Mouse (Mus musculus) limb, embryonic 15.5 days (tissue): ENCODE measurements around the gene Gpc6. TPM values are rescaled to one million over a fixed set of nuclear protein-coding genes. Genes with fewer than 3 reads are reported as not detected.

ENCODE experiments used
- ATAC-seq: fragments of 200-750 bp; cut with Nextera tagmentation; 2 replicates; pipeline ENCODE4 v1.8.0; 2017; ENCODE audit warnings: low read depth, moderate TSS enrichment; ENCODE audit not compliant: insufficient number of reproducible peaks, low FRiP score, low TSS enrichment
- H3K27ac ChIP-seq: fragments of 300-500 bp; sonication (generic); 2 replicates; pipeline ENCODE4 v1.5.1; 2015; ENCODE audit warnings: moderate library complexity, mild to moderate bottlenecking, inconsistent platforms
- H3K27me3 ChIP-seq: fragments of 300-500 bp; sonication (generic); 2 replicates; pipeline ENCODE4 v1.6.1; 2015; ENCODE audit warnings: inconsistent platforms
- H3K36me3 ChIP-seq: fragments of 300-500 bp; sonication (generic); 2 replicates; pipeline ENCODE4 v1.6.1; 2015; ENCODE audit warnings: inconsistent platforms
- H3K4me1 ChIP-seq: fragments of 300-500 bp; sonication (generic); 2 replicates; pipeline ENCODE4 v1.6.1; 2015; ENCODE audit warnings: inconsistent platforms
- H3K4me2 ChIP-seq: fragments of 300-500 bp; sonication (generic); 2 replicates; pipeline ENCODE4 v1.6.1; 2015; ENCODE audit warnings: mild to moderate bottlenecking, inconsistent platforms
- H3K4me3 ChIP-seq: fragments of 300-500 bp; sonication (generic); 2 replicates; pipeline ENCODE4 v1.5.1; 2015; ENCODE audit warnings: mild to moderate bottlenecking, inconsistent platforms
- H3K9ac ChIP-seq: fragments of 300-500 bp; sonication (generic); 2 replicates; pipeline ENCODE4 v1.6.1; 2015; ENCODE audit warnings: inconsistent platforms
- H3K9me3 ChIP-seq: fragments of 300-500 bp; sonication (generic); 2 replicates; pipeline ENCODE4 v1.6.1; 2016; ENCODE audit warnings: inconsistent platforms
- WGBS: fragments of 180-500 bp; shearing (Covaris S2); methylation state at CpG from one replicate; pipeline ENCODE4 v1.1.7; 2015; 5-methylcytosine and 5-hydroxymethylcytosine counted together
- polyA plus RNA-seq: library from polyadenylated mRNA; unstranded; fragments of >200 nt; fragmentation: Nextera tagmentation; extraction: Ambion mirVana; gene quantifications from 2 replicates; pipeline ENCODE4 v1.2.1, GENCODE M21; 2015

The Gpc6 gene
- polyA plus RNA-seq, 1 experiment from 2014 or later = 42.5 TPM

- ATAC-seq = no peak
- Histone ChIP-seq H3K4me1 (peaks cover 3% of the 10 kb centered on the region; the same call in 1 of the 2 replicates), H3K4me3 (no peak overlapping the region), H3K27me3 (no peaks in the 10 kb centered on the region), H3K9me3 (no peaks in the 10 kb centered on the region), H3K9ac (no peak overlapping the region), H3K4me2 (no peak overlapping the region), H3K27ac (no peak overlapping the region), H3K36me3 (no peaks in the 10 kb centered on the region)
- WGBS = 31% methylated on average over 4 of the region's 4 CpGs
Observed at GRCm38 (mm10) chr14:117340549-117340948, 415.4 kb downstream of the Gpc6 start.

- Histone ChIP-seq H3K27ac (no peak overlapping the region), H3K4me1 (peaks cover 3% of the 10 kb centered on the region; the same call in 1 of the 2 replicates), H3K36me3 (no peaks in the 10 kb centered on the region), H3K4me3 (no peak overlapping the region), H3K4me2 (no peak overlapping the region), H3K9me3 (no peaks in the 10 kb centered on the region), H3K27me3 (no peaks in the 10 kb centered on the region), H3K9ac (no peak overlapping the region)
- ATAC-seq = no peak
- 62% methylated on average over 6 of the region's 6 CpGs for WGBS
Observed at GRCm38 (mm10) chr14:117344505-117344904, 419.4 kb downstream of the Gpc6 start.

- no peak overlapping the region for H3K4me2 ChIP-seq
- no peaks in the 10 kb centered on the region for H3K4me1 ChIP-seq
- H3K36me3 ChIP-seq = no peaks in the 10 kb centered on the region
- H3K27me3 ChIP-seq = no peaks in the 10 kb centered on the region
- 75% methylated on average over 6 of the region's 6 CpGs for WGBS
- no peak for ATAC-seq
- no peak overlapping the region for H3K27ac ChIP-seq
- no peak overlapping the region for H3K4me3 ChIP-seq
- H3K9ac ChIP-seq = no peak overlapping the region
- no peaks in the 10 kb centered on the region for H3K9me3 ChIP-seq
Observed at GRCm38 (mm10) chr14:117346372-117346885, 421.3 kb downstream of the Gpc6 start.

GRCm38 (mm10) chr14:117351296-117351695, 426.2 kb downstream of the Gpc6 start:
- no peak for ATAC-seq
- H3K27ac ChIP-seq = no peak overlapping the region
- no peak overlapping the region for H3K4me3 ChIP-seq
- no peak overlapping the region for H3K4me2 ChIP-seq
- H3K27me3 ChIP-seq = no peaks in the 10 kb centered on the region
- 71% methylated on average over 7 of the region's 7 CpGs for WGBS
- no peaks in the 10 kb centered on the region for H3K36me3 ChIP-seq
- no peaks in the 10 kb centered on the region for H3K9me3 ChIP-seq
- H3K4me1 ChIP-seq = no peaks in the 10 kb centered on the region
- no peak overlapping the region for H3K9ac ChIP-seq

- 53% methylated on average over 9 of the region's 9 CpGs for WGBS
- H3K4me1 ChIP-seq = no peaks in the 10 kb centered on the region
- H3K36me3 ChIP-seq = no peaks in the 10 kb centered on the region
- no peak overlapping the region for H3K4me3 ChIP-seq
- no peak overlapping the region for H3K4me2 ChIP-seq
- H3K9ac ChIP-seq = no peak overlapping the region
- no peaks in the 10 kb centered on the region for H3K27me3 ChIP-seq
- no peak overlapping the region for H3K27ac ChIP-seq
- no peaks in the 10 kb centered on the region for H3K9me3 ChIP-seq
- ATAC-seq = no peak
Observed at GRCm38 (mm10) chr14:117361155-117361964, 436.2 kb downstream of the Gpc6 start.

- H3K9me3 ChIP-seq = no peaks in the 10 kb centered on the region
Observed at GRCm38 (mm10) chr14:117361965-117362309, 436.8 kb downstream of the Gpc6 start.

GRCm38 (mm10) chr14:117369331-117369866, 444.3 kb downstream of the Gpc6 start:
- no peak overlapping the region for H3K4me2 ChIP-seq
- no peaks in the 10 kb centered on the region for H3K9me3 ChIP-seq
- H3K27ac ChIP-seq = no peak overlapping the region
- H3K4me3 ChIP-seq = no peak overlapping the region
- 84% methylated on average over 18 of the region's 18 CpGs for WGBS
- H3K36me3 ChIP-seq = no peaks in the 10 kb centered on the region
- no peak overlapping the region for H3K9ac ChIP-seq
- ATAC-seq = no peak
- H3K4me1 ChIP-seq = no peaks in the 10 kb centered on the region
- no peaks in the 10 kb centered on the region for H3K27me3 ChIP-seq

More at GRCm38 (mm10) chr14:117361965-117362309, 436.8 kb downstream of the Gpc6 start:
- Histone ChIP-seq H3K27me3 (no peaks in the 10 kb centered on the region), H3K9ac (no peak overlapping the region), H3K4me1 (no peaks in the 10 kb centered on the region), H3K27ac (no peak overlapping the region), H3K4me2 (no peak overlapping the region), H3K4me3 (no peak overlapping the region), H3K36me3 (no peaks in the 10 kb centered on the region)
- ATAC-seq = no peak
- 80% methylated on average over 2 of the region's 2 CpGs for WGBS

GRCm38 (mm10) chr14:117376822-117377376, 451.8 kb downstream of the Gpc6 start:
- H3K9ac ChIP-seq = no peak overlapping the region
- peaks cover 4% of the 10 kb centered on the region; the same call in 1 of the 2 replicates for H3K4me1 ChIP-seq
- no peaks in the 10 kb centered on the region for H3K27me3 ChIP-seq
- no peak overlapping the region for H3K27ac ChIP-seq
- 49% methylated on average over 4 of the region's 4 CpGs for WGBS
- H3K36me3 ChIP-seq = no peaks in the 10 kb centered on the region
- no peaks in the 10 kb centered on the region for H3K9me3 ChIP-seq
- H3K4me2 ChIP-seq = no peak overlapping the region
- ATAC-seq = no peak
- H3K4me3 ChIP-seq = no peak overlapping the region

- no peak for ATAC-seq
Observed at GRCm38 (mm10) chr14:117379979-117380378, 454.9 kb downstream of the Gpc6 start.

GRCm38 (mm10) chr14:117383188-117383587, 458.1 kb downstream of the Gpc6 start:
- Histone ChIP-seq H3K4me3 (no peak overlapping the region), H3K27ac (no peak overlapping the region), H3K9ac (no peak overlapping the region), H3K9me3 (no peaks in the 10 kb centered on the region), H3K4me1 (peaks cover 6% of the 10 kb centered on the region; the same call in 1 of the 2 replicates), H3K27me3 (no peaks in the 10 kb centered on the region), H3K4me2 (no peak overlapping the region), H3K36me3 (no peaks in the 10 kb centered on the region)
- WGBS = 89% methylated on average over 7 of the region's 7 CpGs
- ATAC-seq = no peak

More at GRCm38 (mm10) chr14:117379979-117380378, 454.9 kb downstream of the Gpc6 start:
- no peak overlapping the region for H3K9ac ChIP-seq
- H3K4me2 ChIP-seq = no peak overlapping the region
- no peaks in the 10 kb centered on the region for H3K36me3 ChIP-seq
- WGBS = 55% methylated on average over 6 of the region's 6 CpGs
- H3K9me3 ChIP-seq = no peaks in the 10 kb centered on the region
- no peak overlapping the region for H3K27ac ChIP-seq
- H3K27me3 ChIP-seq = no peaks in the 10 kb centered on the region
- peaks cover 6% of the 10 kb centered on the region; the same call in 1 of the 2 replicates for H3K4me1 ChIP-seq
- H3K4me3 ChIP-seq = no peak overlapping the region

GRCm38 (mm10) chr14:117384096-117384770, 459.1 kb downstream of the Gpc6 start:
- H3K36me3 ChIP-seq = no peaks in the 10 kb centered on the region
- no peak overlapping the region for H3K27ac ChIP-seq
- WGBS = 57% methylated on average over 8 of the region's 8 CpGs
- H3K9ac ChIP-seq = no peak overlapping the region
- peaks cover 6% of the 10 kb centered on the region; the same call in 1 of the 2 replicates for H3K4me1 ChIP-seq
- H3K4me2 ChIP-seq = no peak overlapping the region
- H3K4me3 ChIP-seq = no peak overlapping the region
- no peaks in the 10 kb centered on the region for H3K9me3 ChIP-seq
- no peak for ATAC-seq
- no peaks in the 10 kb centered on the region for H3K27me3 ChIP-seq
